Mouse (Mus musculus) ES-Bruce4 (cell line): ENCODE measurements around the gene Calml3. TPM values are rescaled to one million over a fixed set of nuclear protein-coding genes. Genes with fewer than 3 reads are reported as not detected.

Experiments
- H3K27ac ChIP-seq: 2 replicates; pipeline ENCODE4 v1.5.1; 2012; ENCODE audit warnings: low read length, inconsistent platforms; ENCODE audit not compliant: insufficient read depth
- H3K27me3 ChIP-seq: 2 replicates; pipeline ENCODE4 v1.6.1; 2012; ENCODE audit warnings: mild to moderate bottlenecking, low read length, inconsistent platforms; ENCODE audit not compliant: control insufficient read depth, poor library complexity, insufficient read depth, severe bottlenecking
- H3K36me3 ChIP-seq: 2 replicates; pipeline ENCODE4 v1.6.1; 2012; ENCODE audit warnings: inconsistent platforms, mild to moderate bottlenecking, low read length, moderate library complexity; ENCODE audit not compliant: control insufficient read depth, poor library complexity, insufficient read depth, severe bottlenecking
- H3K4me1 ChIP-seq: one replicate; pipeline ENCODE4 v1.8.1; 2011; ENCODE audit warnings: low read length; ENCODE audit not compliant: control insufficient read depth, insufficient read depth
- H3K4me3 ChIP-seq: 2 replicates; pipeline ENCODE4 v1.5.1; 2011; ENCODE audit warnings: low read depth, mild to moderate bottlenecking, low read length
- H3K9ac ChIP-seq: 2 replicates; pipeline ENCODE4 v1.6.1; 2012; ENCODE audit warnings: low read depth, mild to moderate bottlenecking, inconsistent platforms; ENCODE audit not compliant: poor library complexity, severe bottlenecking
- H3K9me3 ChIP-seq: replicated peaks from 2 replicates; pipeline ENCODE4 v1.6.1; 2012; ENCODE audit warnings: mild to moderate bottlenecking, low read length, inconsistent platforms; ENCODE audit not compliant: control insufficient read depth, poor library complexity, insufficient read depth, severe bottlenecking
- CTCF ChIP-seq: IDR thresholded peaks from one replicate; pipeline ENCODE4 v1.8.1; 2011; ENCODE audit warnings: low read depth, low read length
- EP300 ChIP-seq: IDR thresholded peaks from 2 replicates; pipeline ENCODE4 v1.6.1; 2011; ENCODE audit warnings: low read depth, low read length; ENCODE audit not compliant: insufficient read depth
- POLR2A ChIP-seq: IDR thresholded peaks from one replicate; pipeline ENCODE4 v1.8.1; 2011; ENCODE audit warnings: low read length; ENCODE audit not compliant: insufficient read depth
- polyA plus RNA-seq: library from polyadenylated mRNA; stranded (reverse); fragments of >200 nt; gene quantifications from 2 replicates; pipeline ENCODE4 v1.2.4, GENCODE M21; 2011; ENCODE audit warnings: low read depth; ENCODE audit not compliant: missing spikeins, insufficient read depth, insufficient read length

Calml3 gene
- polyA plus RNA-seq, 1 experiment: not detected

DNA sequence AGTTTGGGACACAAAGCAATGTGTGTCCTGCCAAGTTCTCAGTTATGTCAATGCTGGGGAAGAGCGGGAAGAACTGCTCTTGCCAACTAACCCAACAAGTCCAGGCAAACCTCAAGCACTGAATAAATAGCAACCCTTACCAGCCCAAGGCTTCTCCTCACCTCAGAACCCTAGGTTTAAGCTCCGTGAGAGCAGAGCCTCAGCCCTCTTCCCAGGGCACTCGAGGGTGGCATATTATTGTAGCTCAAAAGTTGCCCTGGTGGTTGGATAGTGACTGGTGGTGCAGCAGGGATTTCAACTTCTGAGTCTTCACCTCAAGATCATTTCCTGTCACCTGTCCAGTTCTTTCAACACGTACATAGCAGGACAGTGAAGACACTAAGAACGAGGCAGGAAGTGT is 27.4 kb upstream of the Calml3 start:
- H3K4me1 ChIP-seq: no peaks in the 10 kb centered on the region
- H3K9me3 ChIP-seq: no peaks in the 10 kb centered on the region
- H3K4me3 ChIP-seq: no peak overlapping the region
- TF ChIP-seq POLR2A (no peak), CTCF (no peak), EP300 (no peak)
- H3K27me3 ChIP-seq: no peaks in the 10 kb centered on the region
- H3K27ac ChIP-seq: no peak overlapping the region
- no peaks in the 10 kb centered on the region for H3K36me3 ChIP-seq
- H3K9ac ChIP-seq: no peak overlapping the region

DNA sequence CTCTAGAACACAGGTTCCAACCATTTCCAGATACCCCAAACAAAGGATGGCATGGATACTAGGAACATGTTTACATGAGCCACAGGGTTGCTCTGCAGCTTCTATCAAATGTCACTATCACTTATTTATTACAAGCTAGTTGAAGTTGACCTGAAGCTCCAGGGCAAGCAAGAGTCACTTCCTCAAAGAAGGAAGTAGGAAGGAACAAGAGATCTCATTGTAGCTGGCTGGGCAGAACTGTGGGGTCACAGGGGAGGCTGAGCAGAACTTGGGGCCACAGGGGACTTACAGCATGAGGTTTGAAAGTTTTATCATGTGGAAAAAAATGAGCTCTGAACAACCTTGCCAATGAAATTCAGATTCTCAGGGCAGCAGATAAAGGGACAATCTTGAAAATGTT is 21.6 kb upstream of the Calml3 start:
- H3K9ac ChIP-seq: no peak overlapping the region
- no peak overlapping the region for H3K27ac ChIP-seq
- TF ChIP-seq POLR2A (no peak), EP300 (no peak), CTCF (no peak)
- no peaks in the 10 kb centered on the region for H3K9me3 ChIP-seq
- H3K27me3 ChIP-seq: no peaks in the 10 kb centered on the region
- H3K4me1 ChIP-seq: no peaks in the 10 kb centered on the region
- no peaks in the 10 kb centered on the region for H3K36me3 ChIP-seq
- H3K4me3 ChIP-seq: no peak overlapping the region

DNA sequence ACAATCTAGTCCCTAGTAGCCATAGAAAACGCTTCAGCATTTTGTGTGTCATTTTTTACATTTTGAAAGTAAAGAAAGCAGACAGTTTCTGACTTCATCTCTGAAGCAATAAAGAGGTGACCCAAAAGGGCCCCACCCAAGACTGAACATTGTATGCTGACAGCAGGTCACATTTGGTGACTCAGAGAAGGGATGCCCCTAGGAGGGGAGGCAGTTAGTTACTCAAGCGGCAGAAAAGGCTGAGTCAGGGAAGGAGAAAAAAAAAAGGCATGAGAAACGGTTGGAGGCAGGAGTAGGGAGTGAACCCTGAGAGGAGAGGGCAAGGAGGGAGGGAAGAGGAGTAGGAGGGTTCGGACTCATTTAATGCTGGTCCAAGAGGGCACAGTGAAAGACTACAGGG is 18.0 kb upstream of the Calml3 start:
- H3K4me1 ChIP-seq: no peaks in the 10 kb centered on the region
- H3K9me3 ChIP-seq: no peaks in the 10 kb centered on the region
- H3K27me3 ChIP-seq: no peaks in the 10 kb centered on the region
- H3K4me3 ChIP-seq: no peak overlapping the region
- H3K27ac ChIP-seq: no peak overlapping the region
- H3K36me3 ChIP-seq: no peaks in the 10 kb centered on the region
- no peak overlapping the region for H3K9ac ChIP-seq
- TF ChIP-seq POLR2A (no peak), CTCF (no peak), EP300 (no peak)

DNA sequence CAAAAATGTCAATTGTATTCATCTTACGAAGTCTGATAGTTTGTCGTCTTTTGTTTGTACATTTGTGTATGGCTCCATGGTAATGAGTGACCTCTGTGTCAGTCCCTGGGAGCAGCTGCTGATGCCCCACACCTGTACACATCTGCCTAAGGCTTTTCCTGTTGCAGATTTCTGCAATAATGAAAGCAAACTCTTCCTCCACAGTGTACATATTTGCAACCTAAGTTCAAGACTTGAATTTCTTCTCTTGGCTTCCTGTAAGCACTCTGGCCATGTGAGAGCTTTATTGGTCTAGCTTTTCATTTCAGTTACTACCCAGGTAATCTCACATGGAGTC is 14.6 kb upstream of the Calml3 start:
- H3K27ac ChIP-seq: no peak overlapping the region
- no peak overlapping the region for H3K4me3 ChIP-seq
- no peaks in the 10 kb centered on the region for H3K36me3 ChIP-seq
- H3K9ac ChIP-seq: no peak overlapping the region
- no peak for TF ChIP-seq CTCF
- no peak for TF ChIP-seq EP300
- TF ChIP-seq POLR2A: no peak
- H3K27me3 ChIP-seq: no peaks in the 10 kb centered on the region
- H3K9me3 ChIP-seq: no peaks in the 10 kb centered on the region
- H3K4me1 ChIP-seq: no peaks in the 10 kb centered on the region

DNA sequence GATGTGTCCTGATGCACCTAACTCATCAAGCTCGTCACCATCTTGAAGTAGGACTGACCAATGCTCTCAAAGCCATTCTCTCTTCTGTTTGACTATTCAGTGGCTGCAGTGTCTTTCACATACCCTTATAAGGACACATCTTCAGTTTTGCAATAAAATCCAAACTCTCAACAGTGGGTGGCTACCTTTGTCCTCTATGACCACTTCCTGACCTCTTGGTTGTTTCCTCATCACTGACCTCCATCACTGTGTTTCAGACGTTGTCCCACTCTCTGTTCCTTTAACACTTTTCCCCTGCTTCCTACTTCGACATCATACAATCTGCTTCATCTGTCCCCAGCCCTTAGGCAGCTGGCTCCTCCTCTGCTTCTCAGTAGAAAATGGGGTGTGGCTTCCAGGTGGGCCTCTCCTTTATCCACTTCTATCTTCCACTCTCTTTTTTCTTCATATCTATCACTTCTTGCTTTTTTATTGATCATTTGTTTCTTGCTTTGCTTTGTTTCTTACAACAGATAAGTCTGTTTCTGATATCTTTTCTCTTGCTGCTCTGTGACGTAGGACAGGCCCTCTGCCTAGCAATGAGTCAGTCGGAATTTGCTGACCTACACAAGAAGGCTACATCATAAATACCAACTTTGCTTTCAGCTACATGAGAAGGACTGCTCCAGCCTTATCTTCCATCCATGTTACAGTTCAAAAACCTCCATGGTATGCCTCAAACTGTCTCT is 14.1 kb upstream of the Calml3 start:
- no peaks in the 10 kb centered on the region for H3K27me3 ChIP-seq
- H3K4me3 ChIP-seq: no peak overlapping the region
- no peak overlapping the region for H3K27ac ChIP-seq
- no peak overlapping the region for H3K9ac ChIP-seq
- H3K36me3 ChIP-seq: no peaks in the 10 kb centered on the region
- no peaks in the 10 kb centered on the region for H3K4me1 ChIP-seq
- no peaks in the 10 kb centered on the region for H3K9me3 ChIP-seq
- TF ChIP-seq POLR2A (no peak), EP300 (no peak), CTCF (no peak)

DNA sequence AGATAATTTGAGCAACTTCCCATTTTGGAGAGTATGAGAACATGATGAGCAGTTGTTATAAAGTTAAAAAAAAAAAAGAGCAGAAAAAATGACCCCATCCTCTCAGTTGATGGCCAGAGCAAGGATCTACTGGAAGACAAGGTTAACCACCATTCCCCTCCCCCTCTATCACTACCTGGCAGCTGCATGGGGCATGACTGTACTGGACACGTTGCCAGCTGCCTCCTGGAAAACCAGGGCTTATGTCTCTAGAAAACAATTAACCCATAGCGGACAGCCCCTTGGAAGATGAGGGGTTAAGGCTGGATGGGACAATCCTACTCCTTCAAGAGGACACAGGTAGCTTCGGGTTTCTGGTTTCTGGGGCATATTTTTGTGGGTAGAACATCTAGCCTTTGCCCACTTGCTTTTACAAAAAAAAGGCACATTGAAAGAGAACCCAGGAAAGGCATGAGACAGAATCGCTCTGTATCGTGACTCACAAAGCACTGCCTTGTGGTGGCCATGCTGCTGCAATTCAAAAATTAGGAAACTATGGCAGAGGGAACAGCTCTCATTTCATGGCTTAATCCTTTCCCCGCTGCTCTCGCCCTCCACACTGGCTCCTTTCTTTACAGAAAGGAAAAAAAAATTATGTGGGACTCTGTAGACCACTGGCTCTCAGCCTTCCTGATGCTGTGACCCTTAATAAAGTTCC is 3.2 kb upstream of the Calml3 start:
- H3K27me3 ChIP-seq: no peaks in the 10 kb centered on the region
- no peak overlapping the region for H3K4me3 ChIP-seq
- H3K27ac ChIP-seq: no peak overlapping the region
- no peaks in the 10 kb centered on the region for H3K4me1 ChIP-seq
- H3K36me3 ChIP-seq: no peaks in the 10 kb centered on the region
- TF ChIP-seq EP300 (no peak), POLR2A (no peak), CTCF (no peak)
- no peak overlapping the region for H3K9ac ChIP-seq
- no peaks in the 10 kb centered on the region; the same call in 1 of the 2 replicates for H3K9me3 ChIP-seq
